Mouse (Mus musculus): ENCODE measurements around the gene Manba. TPM values are rescaled to one million over a fixed set of nuclear protein-coding genes. Genes with fewer than 3 reads are reported as not detected.

Manba gene
- polyA plus RNA-seq, 1 experiment from 2014 or later, result 18.6 TPM

DNA sequence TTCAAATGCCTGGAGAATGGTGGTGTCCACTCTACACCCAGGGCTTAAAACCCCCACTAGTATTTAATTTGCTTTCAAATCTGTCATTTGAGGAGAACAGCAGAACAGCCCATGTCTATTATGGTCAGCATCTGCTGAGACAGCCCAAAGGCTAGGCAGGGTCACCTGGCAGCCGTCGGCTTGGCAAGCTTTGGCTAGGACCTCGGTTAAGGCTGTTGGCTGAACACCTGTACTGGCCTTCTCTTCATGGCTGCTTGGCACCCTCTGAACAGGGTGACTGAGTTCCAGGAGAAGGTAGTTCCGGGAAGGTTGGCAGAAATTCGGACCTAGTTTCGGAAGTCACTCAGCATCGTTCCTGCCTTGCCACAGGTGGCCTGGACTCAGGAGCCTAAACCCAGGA is 96.8 kb downstream of the Manba start:
- no peak for ATAC-seq
- H3K36me3 ChIP-seq (ENCODE audit: control insufficient read depth, insufficient read depth), result peaks cover 27% of the 10 kb centered on the region
- H3K4me2 ChIP-seq (replicated peaks; ENCODE audit: low read depth), result no peak overlapping the region
- H3K4me3 ChIP-seq (ENCODE audit: low read depth, low read length), result no peak overlapping the region
- H3K9ac ChIP-seq (ENCODE audit: low read depth, low read length), result no peak overlapping the region
- H3K9me3 ChIP-seq (ENCODE audit: control insufficient read depth), result no peaks in the 10 kb centered on the region
- TF ChIP-seq CTCF (IDR thresholded peaks at IDR 0.05; ENCODE audit: low read depth), result no peak
- 93% methylated on average over 7 of the region's 7 CpGs for WGBS
- no peaks in the 10 kb centered on the region for H3K4me1 ChIP-seq (replicated peaks; ENCODE audit: control insufficient read depth, insufficient read depth, low read length)
- H3K27me3 ChIP-seq (replicated peaks; ENCODE audit: control insufficient read depth, insufficient read depth, low read length), result no peaks in the 10 kb centered on the region
- H3K27ac ChIP-seq (ENCODE audit: low read depth, low read length), result no peak overlapping the region

DNA sequence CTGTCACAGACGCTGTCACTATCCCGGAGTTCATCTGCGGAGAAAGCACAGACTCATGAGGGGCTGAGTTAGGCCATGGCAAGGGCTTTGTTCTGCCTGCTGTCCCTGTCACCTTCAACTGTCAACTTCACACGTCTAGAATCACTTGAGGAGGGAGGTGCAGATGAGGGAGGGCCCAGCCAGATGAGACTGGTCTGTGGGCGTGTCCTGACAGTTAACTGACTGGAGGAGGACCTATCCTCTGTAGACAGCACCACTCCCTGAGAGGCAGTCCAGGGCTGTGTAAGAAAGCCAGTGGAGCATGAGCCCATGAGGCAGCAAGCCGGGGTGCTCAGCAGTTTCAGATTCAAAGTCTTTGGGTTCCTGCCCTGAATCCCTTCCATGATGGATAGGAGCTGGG is 100.1 kb downstream of the Manba start:
- no peaks in the 10 kb centered on the region for H3K27me3 ChIP-seq (replicated peaks; ENCODE audit: control insufficient read depth, insufficient read depth, low read length)
- no peaks in the 10 kb centered on the region for H3K4me1 ChIP-seq (replicated peaks; ENCODE audit: control insufficient read depth, insufficient read depth, low read length)
- H3K9me3 ChIP-seq (ENCODE audit: control insufficient read depth), result no peaks in the 10 kb centered on the region
- H3K4me3 ChIP-seq (ENCODE audit: low read depth, low read length), result no peak overlapping the region
- no peak overlapping the region for H3K4me2 ChIP-seq (replicated peaks; ENCODE audit: low read depth)
- WGBS, result 67% methylated on average over 6 of the region's 6 CpGs
- no peak for TF ChIP-seq CTCF (IDR thresholded peaks at IDR 0.05; ENCODE audit: low read depth)
- H3K27ac ChIP-seq (ENCODE audit: low read depth, low read length), result no peak overlapping the region
- peaks cover 56% of the 10 kb centered on the region for H3K36me3 ChIP-seq (ENCODE audit: control insufficient read depth, insufficient read depth)
- ATAC-seq, result no peak
- no peak overlapping the region for H3K9ac ChIP-seq (ENCODE audit: low read depth, low read length)

DNA sequence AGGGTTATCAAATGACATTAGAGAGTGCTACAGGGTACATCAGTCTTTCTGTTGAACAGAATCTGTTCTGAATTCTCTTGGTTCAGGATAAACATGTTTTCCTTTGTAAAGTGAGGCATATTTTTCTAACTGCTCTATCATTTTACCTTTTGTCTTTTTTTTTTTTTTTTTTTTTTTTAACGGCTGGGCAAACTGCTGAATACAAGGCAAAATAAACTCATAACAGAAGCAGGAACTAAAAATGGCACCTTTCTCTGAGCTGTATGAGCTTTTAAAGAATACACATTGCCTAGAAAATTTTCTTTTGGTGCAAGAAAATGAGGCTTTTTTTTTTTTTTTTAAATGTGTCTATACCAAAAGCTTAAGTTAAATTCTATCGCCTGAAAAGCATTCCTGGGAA is 100.6 kb downstream of the Manba start:
- no peaks in the 10 kb centered on the region for H3K9me3 ChIP-seq (ENCODE audit: control insufficient read depth)
- WGBS, result 76% methylated on average over 2 of the region's 2 CpGs
- no peak for ATAC-seq
- H3K27me3 ChIP-seq (replicated peaks; ENCODE audit: control insufficient read depth, insufficient read depth, low read length), result no peaks in the 10 kb centered on the region
- no peaks in the 10 kb centered on the region for H3K4me1 ChIP-seq (replicated peaks; ENCODE audit: control insufficient read depth, insufficient read depth, low read length)
- no peak overlapping the region for H3K9ac ChIP-seq (ENCODE audit: low read depth, low read length)
- H3K27ac ChIP-seq (ENCODE audit: low read depth, low read length), result no peak overlapping the region
- no peak overlapping the region for H3K4me3 ChIP-seq (ENCODE audit: low read depth, low read length)
- TF ChIP-seq CTCF (IDR thresholded peaks at IDR 0.05; ENCODE audit: low read depth), result no peak
- peaks cover 59% of the 10 kb centered on the region for H3K36me3 ChIP-seq (ENCODE audit: control insufficient read depth, insufficient read depth)
- no peak overlapping the region for H3K4me2 ChIP-seq (replicated peaks; ENCODE audit: low read depth)

DNA sequence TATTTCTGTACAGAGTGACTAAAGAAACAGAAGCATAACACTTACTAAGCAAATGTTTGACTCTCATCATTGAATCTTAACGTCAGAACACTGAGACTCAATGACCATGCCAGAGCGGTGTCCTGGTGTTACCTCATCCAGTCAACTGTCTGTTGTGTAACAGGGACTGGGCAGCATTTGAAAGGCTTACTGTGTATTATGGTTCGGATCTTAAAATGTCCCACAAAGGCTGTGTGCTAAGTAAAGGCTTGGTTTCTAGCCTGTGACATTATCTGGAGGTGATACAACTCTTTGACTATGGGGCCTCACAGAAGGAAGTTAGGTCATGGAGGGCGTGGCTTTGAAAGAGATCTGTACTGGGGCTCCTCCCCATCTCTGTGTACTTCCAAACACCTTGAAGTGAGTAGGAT is 101.1 kb downstream of the Manba start:
- no peaks in the 10 kb centered on the region for H3K4me1 ChIP-seq (replicated peaks; ENCODE audit: control insufficient read depth, insufficient read depth, low read length)
- no peak overlapping the region for H3K4me3 ChIP-seq (ENCODE audit: low read depth, low read length)
- peak; percentile 47; the same call in 1 of the 2 replicates for ATAC-seq
- TF ChIP-seq CTCF (IDR thresholded peaks at IDR 0.05; ENCODE audit: low read depth), result no peak
- no peak overlapping the region for H3K9ac ChIP-seq (ENCODE audit: low read depth, low read length)
- no peaks in the 10 kb centered on the region for H3K9me3 ChIP-seq (ENCODE audit: control insufficient read depth)
- no peak overlapping the region for H3K4me2 ChIP-seq (replicated peaks; ENCODE audit: low read depth)
- no peak overlapping the region for H3K27ac ChIP-seq (ENCODE audit: low read depth, low read length)
- no peaks in the 10 kb centered on the region for H3K27me3 ChIP-seq (replicated peaks; ENCODE audit: control insufficient read depth, insufficient read depth, low read length)
- H3K36me3 ChIP-seq (ENCODE audit: control insufficient read depth, insufficient read depth), result peaks cover 63% of the 10 kb centered on the region
- WGBS, result 77% methylated on average over 4 of the region's 4 CpGs

DNA sequence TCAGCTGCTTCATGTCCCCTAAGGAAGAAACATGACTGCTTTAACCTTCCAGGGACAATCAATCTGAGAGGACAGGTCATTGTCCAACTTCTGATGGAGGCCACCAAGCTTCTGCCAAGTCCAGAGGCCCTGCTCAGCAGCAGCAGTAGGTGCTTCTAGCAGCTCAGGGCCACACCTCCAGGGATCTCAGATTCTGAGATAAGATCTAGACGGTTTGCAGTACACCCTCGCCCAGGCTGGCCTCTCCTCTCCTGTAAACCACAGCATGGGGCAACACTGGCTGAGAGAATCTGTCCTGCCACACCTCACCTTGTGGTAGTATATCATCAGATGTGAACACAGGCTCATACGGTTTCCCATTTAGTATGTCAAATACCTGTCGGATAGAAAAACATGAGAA is 105.1 kb downstream of the Manba start:
- peak overlapping the region; percentile 21; the same call in 1 of the 2 replicates for H3K27ac ChIP-seq (ENCODE audit: low read depth, low read length)
- H3K27me3 ChIP-seq (replicated peaks; ENCODE audit: control insufficient read depth, insufficient read depth, low read length), result no peaks in the 10 kb centered on the region
- ATAC-seq, result 0 out of 2 replicates have a peak, but pooled peaks have one; percentile 34
- H3K9ac ChIP-seq (ENCODE audit: low read depth, low read length), result no peak overlapping the region
- no peak for TF ChIP-seq CTCF (IDR thresholded peaks at IDR 0.05; ENCODE audit: low read depth)
- H3K9me3 ChIP-seq (ENCODE audit: control insufficient read depth), result no peaks in the 10 kb centered on the region
- no peak overlapping the region for H3K4me3 ChIP-seq (ENCODE audit: low read depth, low read length)
- no peak overlapping the region for H3K4me2 ChIP-seq (replicated peaks; ENCODE audit: low read depth)
- H3K4me1 ChIP-seq (replicated peaks; ENCODE audit: control insufficient read depth, insufficient read depth, low read length), result no peaks in the 10 kb centered on the region
- peaks cover 80% of the 10 kb centered on the region for H3K36me3 ChIP-seq (ENCODE audit: control insufficient read depth, insufficient read depth)
- 47% methylated on average over 4 of the region's 4 CpGs for WGBS

DNA sequence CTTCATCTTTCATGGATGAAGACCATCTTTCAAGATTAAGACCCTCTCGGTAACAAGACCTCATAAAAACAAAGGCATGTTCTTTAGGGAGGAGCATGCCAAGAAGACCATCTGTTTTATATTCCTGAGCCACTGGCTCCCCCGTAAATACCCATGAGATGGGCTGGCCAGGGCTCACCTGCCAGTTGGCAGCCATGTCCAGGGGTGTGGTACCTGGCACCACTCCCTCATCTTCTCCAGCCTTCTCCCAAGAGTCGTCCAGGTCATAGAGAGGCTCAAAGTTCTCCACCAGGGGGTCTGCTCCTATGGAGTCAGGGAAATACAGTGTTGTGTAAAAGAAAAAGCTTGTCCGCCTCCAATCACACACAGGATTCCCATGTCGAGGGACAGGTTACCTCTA is 106.0 kb downstream of the Manba start:
- H3K4me3 ChIP-seq (ENCODE audit: low read depth, low read length), result no peak overlapping the region
- no peak for TF ChIP-seq CTCF (IDR thresholded peaks at IDR 0.05; ENCODE audit: low read depth)
- no peaks in the 10 kb centered on the region for H3K9me3 ChIP-seq (ENCODE audit: control insufficient read depth)
- H3K36me3 ChIP-seq (ENCODE audit: control insufficient read depth, insufficient read depth), result peaks cover 78% of the 10 kb centered on the region
- no peak for ATAC-seq
- no peak overlapping the region for H3K4me2 ChIP-seq (replicated peaks; ENCODE audit: low read depth)
- 71% methylated on average over 5 of the region's 5 CpGs for WGBS
- no peaks in the 10 kb centered on the region for H3K27me3 ChIP-seq (replicated peaks; ENCODE audit: control insufficient read depth, insufficient read depth, low read length)
- no peak overlapping the region for H3K27ac ChIP-seq (ENCODE audit: low read depth, low read length)
- H3K9ac ChIP-seq (ENCODE audit: low read depth, low read length), result no peak overlapping the region
- H3K4me1 ChIP-seq (replicated peaks; ENCODE audit: control insufficient read depth, insufficient read depth, low read length), result no peaks in the 10 kb centered on the region

DNA sequence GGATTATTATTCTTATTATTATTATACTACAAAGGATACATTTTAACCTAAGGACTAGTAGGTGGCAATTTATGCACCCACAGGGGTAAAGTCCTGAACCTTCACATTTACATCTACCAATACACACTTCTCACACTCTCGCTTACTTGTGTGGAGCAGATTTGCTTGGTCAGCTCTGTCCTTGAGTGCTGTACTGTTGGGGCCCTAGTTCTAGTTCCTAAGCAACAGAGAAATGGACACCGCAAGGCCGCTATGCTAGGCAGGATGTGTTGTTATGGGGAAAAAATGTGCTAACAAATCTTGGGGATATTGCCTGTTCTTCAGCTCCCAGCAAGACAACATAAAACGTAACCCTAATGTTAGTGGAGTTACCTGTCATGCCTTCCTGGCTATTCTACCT is 106.6 kb downstream of the Manba start:
- Histone ChIP-seq H3K36me3 (ENCODE audit: control insufficient read depth, insufficient read depth) (peaks cover 72% of the 10 kb centered on the region), H3K27ac (ENCODE audit: low read depth, low read length) (no peak overlapping the region; the same call in 1 of the 2 replicates), H3K9me3 (ENCODE audit: control insufficient read depth) (no peaks in the 10 kb centered on the region), H3K27me3 (replicated peaks; ENCODE audit: control insufficient read depth, insufficient read depth, low read length) (no peaks in the 10 kb centered on the region), H3K4me1 (replicated peaks; ENCODE audit: control insufficient read depth, insufficient read depth, low read length) (no peaks in the 10 kb centered on the region), H3K4me3 (ENCODE audit: low read depth, low read length) (no peak overlapping the region), H3K4me2 (replicated peaks; ENCODE audit: low read depth) (no peak overlapping the region), H3K9ac (ENCODE audit: low read depth, low read length) (no peak overlapping the region)
- 68% methylated on average over 4 of the region's 4 CpGs for WGBS
- no peak for ATAC-seq
- TF ChIP-seq CTCF (IDR thresholded peaks at IDR 0.05; ENCODE audit: low read depth), result no peak
